Mouse (Mus musculus) brain, embryonic 14.5 days (tissue): ENCODE data around the gene Olfr1375. TPM values are rescaled to one million over a fixed set of nuclear protein-coding genes. Genes with fewer than 3 reads are reported as not detected.

Source experiments
- DNase-seq: peaks from one replicate; pipeline ENCODE4 v3.0.0-alpha.2; 2011; ENCODE audit warnings: low read depth
- CTCF ChIP-seq: fragments of 200-500 bp; IDR thresholded peaks from 2 replicates; pipeline ENCODE4 v1.5.1; 2012; ENCODE audit warnings: inconsistent platforms, mild to moderate bottlenecking, moderate library complexity, borderline replicate concordance; ENCODE audit not compliant: insufficient read depth, insufficient read length; ENCODE audit errors: extremely low read depth
- POLR2A ChIP-seq: fragments of 200-500 bp; IDR thresholded peaks from 2 replicates; pipeline ENCODE4 v1.6.1; 2012; ENCODE audit warnings: mild to moderate bottlenecking, inconsistent platforms, borderline replicate concordance; ENCODE audit not compliant: poor library complexity, insufficient read depth, insufficient read length, severe bottlenecking; ENCODE audit errors: extremely low read depth
- polyA plus RNA-seq: library from polyadenylated mRNA; depleted of rRNA; stranded (reverse); fragments of >200 nt; gene quantifications from 2 replicates; pipeline ENCODE4 v1.2.3, GENCODE M21; 2012; rRNA removed

The Olfr1375 gene
- polyA plus RNA-seq, 1 experiment: not detected

DNA sequence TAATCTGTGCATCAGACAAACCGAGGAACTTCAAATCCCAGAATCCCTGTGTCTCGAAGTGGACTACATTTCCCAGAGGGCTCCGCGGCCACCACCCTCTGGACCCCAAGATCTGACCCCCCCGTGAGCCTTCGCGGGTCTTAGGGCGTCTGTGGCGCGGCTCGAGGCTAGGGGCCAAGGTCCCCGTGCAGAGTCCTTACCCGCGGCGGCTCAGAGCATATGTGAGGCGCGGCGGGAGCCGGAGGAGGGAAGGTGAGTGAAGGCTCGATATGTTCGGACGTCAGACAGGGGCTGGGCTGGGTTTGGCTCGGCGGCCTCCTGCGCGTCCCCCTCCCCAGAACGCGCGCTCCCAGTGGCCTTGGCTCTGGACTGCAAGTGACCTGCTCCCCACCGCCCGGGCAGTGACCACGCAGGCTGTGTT is 11.3 kb downstream of the Olfr1375 start, which contains the start of gene Zfp354a:
Gene Zfp354a (plus strand): TSS at position 107 of the 421 bp plus-strand sequence.
- TF ChIP-seq CTCF (peak; percentile 17; the same call in 1 of the 2 replicates), POLR2A (no peak; the same call in 1 of the 2 replicates)
- DNase-seq: peak; percentile 94

- TF ChIP-seq CTCF: no peak
- no peak for TF ChIP-seq POLR2A
- DNase-seq: no peak
These were observed 11.7 kb downstream of the Olfr1375 start for GRCm38 (mm10) chr11:51059640-51060039.

DNA sequence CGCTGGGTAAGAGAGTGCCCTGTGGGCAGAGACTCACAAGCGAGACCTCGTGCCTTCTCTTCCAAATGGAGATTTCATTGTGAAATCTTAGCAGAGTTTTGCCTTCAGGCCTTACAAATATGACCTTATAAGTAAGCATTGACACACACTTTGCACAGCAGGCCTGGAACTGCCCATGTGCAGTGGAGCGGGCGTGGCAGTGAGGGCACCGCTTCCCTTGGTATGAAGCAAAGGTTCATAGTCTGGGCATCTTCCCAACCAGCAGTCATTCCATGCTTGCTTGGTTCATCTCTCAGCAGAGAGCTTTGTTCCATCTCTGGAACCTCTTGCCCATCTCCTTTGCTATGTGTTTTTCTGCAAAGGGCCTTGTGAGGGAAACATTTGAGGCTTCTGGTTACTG is 13.1 kb downstream of the Olfr1375 start:
- no peak for DNase-seq
- TF ChIP-seq POLR2A: no peak
- no peak for TF ChIP-seq CTCF

DNA sequence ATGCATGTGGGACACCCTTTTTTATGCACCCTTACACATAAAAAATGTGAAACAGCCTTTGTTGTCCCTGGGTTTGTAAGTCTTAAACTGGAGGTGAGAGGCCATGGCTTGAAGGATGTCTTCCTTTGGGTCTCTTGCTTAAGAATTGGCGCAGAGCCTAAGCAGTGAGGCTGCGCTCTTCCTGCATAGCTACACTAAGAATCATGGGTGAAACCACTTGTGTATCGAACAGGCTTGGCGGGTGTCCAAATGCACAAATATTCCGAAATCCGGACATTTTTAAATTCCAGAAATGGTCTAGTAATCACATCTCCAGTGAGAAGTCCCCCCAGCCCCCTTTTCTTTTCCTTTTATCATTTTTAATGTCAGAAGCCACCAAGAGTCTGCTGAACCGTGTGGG is 15.4 kb downstream of the Olfr1375 start:
- DNase-seq: no peak
- TF ChIP-seq CTCF (no peak), POLR2A (no peak)

DNA sequence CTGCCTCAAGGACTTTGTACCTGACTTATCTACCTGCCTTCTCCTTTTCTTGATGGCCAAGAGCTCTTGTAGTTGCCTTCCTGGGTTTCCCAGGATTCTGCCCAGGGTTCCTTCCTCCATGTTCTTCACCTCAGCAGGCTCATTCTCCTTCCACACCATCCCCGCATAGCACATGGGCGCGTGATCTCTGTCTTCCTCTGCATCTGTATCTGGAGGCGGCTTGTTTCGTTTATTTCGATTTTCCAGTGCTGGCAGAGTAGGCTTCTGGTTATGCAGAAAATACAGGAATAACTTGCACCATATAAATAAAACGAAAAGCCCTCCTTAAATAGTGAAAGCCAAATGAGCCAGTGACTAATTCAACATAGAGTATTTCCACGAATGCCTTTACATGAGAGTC is 15.9 kb downstream of the Olfr1375 start:
- DNase-seq: no peak
- TF ChIP-seq CTCF: no peak
- TF ChIP-seq POLR2A: no peak

DNA sequence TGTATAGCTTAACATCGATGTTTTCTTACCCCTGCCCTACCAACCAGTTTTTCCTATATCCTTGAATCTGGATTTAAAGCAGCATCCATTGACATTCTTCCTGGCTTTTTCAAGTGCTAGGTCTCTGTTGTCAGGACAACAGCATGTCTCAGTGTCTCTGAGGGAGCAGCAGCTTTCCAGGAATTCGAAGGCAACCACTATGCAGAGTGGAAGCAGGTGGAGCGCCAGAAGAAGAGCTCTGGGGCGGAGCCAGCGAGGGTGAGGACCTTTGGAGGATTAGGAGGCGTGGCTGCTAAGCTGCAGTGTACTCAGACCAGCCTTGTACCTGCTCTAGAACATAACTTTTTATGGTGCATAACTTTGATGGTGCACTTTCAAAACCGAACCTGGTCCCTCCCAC is 36.6 kb downstream of the Olfr1375 start:
- TF ChIP-seq POLR2A (no peak), CTCF (no peak)
- DNase-seq: peak; percentile 23

DNA sequence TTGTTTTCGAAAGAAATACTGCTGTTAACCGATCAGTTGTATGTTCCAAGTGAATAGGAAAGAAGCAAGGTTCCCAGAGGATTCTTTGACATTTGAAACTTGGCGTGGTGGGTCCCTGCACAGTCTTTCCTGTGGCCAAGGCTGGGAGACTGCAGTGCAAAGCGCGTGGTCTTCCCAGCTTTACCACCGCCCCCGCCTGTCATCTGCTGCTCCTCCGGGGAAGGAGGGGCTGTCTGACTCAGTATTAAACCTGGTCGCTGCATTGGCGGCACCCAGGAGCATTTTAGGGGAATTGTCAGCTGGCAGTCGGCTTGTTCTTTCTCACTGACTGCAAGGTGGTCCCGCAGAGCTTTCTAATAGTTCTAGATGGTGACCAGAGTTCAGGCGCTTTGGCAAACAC is 37.4 kb downstream of the Olfr1375 start:
- no peak for TF ChIP-seq CTCF
- no peak for TF ChIP-seq POLR2A
- DNase-seq: no peak

Other genes starting within 250 kb of the Olfr1375 start
- 26.2 and 41.6 TPM in 2 replicates for gene Zfp354c, start 220.4 kb upstream of the Olfr1375 start, polyA plus RNA-seq
- gene Zfp879, start 206.6 kb upstream of the Olfr1375 start, polyA plus RNA-seq: 1.1 and 1.4 TPM in 2 replicates
- gene Grm6, start 197.4 kb upstream of the Olfr1375 start, polyA plus RNA-seq: 0.05 and 0.14 TPM in 2 replicates
- 11.0 and 11.1 TPM in 2 replicates for gene Zfp454, start 160.5 kb upstream of the Olfr1375 start, polyA plus RNA-seq
- gene Zfp2, start 131.9 kb upstream of the Olfr1375 start, polyA plus RNA-seq: 20.7 and 25.5 TPM in 2 replicates
- gene Zfp354b, start 116.5 kb upstream of the Olfr1375 start, polyA plus RNA-seq: 2.6 and 2.7 TPM in 2 replicates
- not detected in 2 replicates for gene 4933414I15Rik, start 104.3 kb upstream of the Olfr1375 start, polyA plus RNA-seq
- not detected in 2 replicates for gene Prop1, start 94.3 kb upstream of the Olfr1375 start, polyA plus RNA-seq
- not detected in 2 replicates for gene Olfr1378, start 81.6 kb upstream of the Olfr1375 start, polyA plus RNA-seq
- not detected in 2 replicates for gene Olfr1377, start 66.1 kb upstream of the Olfr1375 start, polyA plus RNA-seq
- not detected in 2 replicates for gene Olfr51, start 44.5 kb upstream of the Olfr1375 start, polyA plus RNA-seq
- not detected in 2 replicates for gene Olfr54, start 33.9 kb upstream of the Olfr1375 start, polyA plus RNA-seq
- 11.4 and 11.6 TPM in 2 replicates for gene Zfp354a, start 11.1 kb downstream of the Olfr1375 start, polyA plus RNA-seq
- gene Gm12569, start 172.4 kb downstream of the Olfr1375 start, polyA plus RNA-seq: not detected in 2 replicates
- gene Clk4, start 213.6 kb downstream of the Olfr1375 start, polyA plus RNA-seq: 155 and 168 TPM in 2 replicates
- gene BC049762, start 214.9 kb downstream of the Olfr1375 start, polyA plus RNA-seq: 0.19 TPM in 2 replicates
- gene Col23a1, start 241.8 kb downstream of the Olfr1375 start, polyA plus RNA-seq: 4.9 and 9.2 TPM in 2 replicates